Mouse (Mus musculus): ENCODE data around the gene C77080. TPM values are rescaled to one million over a fixed set of nuclear protein-coding genes. Genes with fewer than 3 reads are reported as not detected.

The C77080 gene
- polyA plus RNA-seq, 1 experiment from 2014 or later = 5.3 TPM

- WGBS = 8% methylated on average over 12 of the region's 12 CpGs
- Histone ChIP-seq H3K27ac (peak overlapping the region; percentile 92), H3K4me1 (replicated peaks) (peaks cover 41% of the 10 kb centered on the region), H3K27me3 (no peaks in the 10 kb centered on the region), H3K9me3 (no peaks in the 10 kb centered on the region), H3K4me2 (peak overlapping the region; percentile 90), H3K4me3 (peak overlapping the region; percentile 90), H3K9ac (peak overlapping the region; percentile 87), H3K36me3 (peaks cover 22% of the 10 kb centered on the region)
- ATAC-seq (ENCODE audit: low FRiP score) = no peak
Observed at GRCm38 (mm10) chr4:129190538-129190937, 70.7 kb downstream of the C77080 start.

- peaks cover 41% of the 10 kb centered on the region for H3K4me1 ChIP-seq (replicated peaks)
- H3K9ac ChIP-seq = peak within 1 kb of the TSS; percentile 87
- H3K27ac ChIP-seq = peak within 1 kb of the TSS; percentile 92
- ATAC-seq (ENCODE audit: low FRiP score) = peak; percentile 88
- WGBS = under 1% methylated on average over 58 of the region's 58 CpGs
- H3K9me3 ChIP-seq = no peaks in the 10 kb centered on the region
- peak within 1 kb of the TSS; percentile 90 for H3K4me3 ChIP-seq
- H3K4me2 ChIP-seq = peak within 1 kb of the TSS; percentile 90
- peaks cover 18% of the 10 kb centered on the region for H3K36me3 ChIP-seq
- H3K27me3 ChIP-seq = no peaks in the 10 kb centered on the region
Observed at GRCm38 (mm10) chr4:129189542-129190519, 71.4 kb downstream of the C77080 start, which contains the start of the genes S100pbp and Yars. TSS of gene S100pbp (minus strand) at chr4:129189727. TSS of gene Yars (plus strand) at chr4:129189760.

- H3K4me2 ChIP-seq = peak overlapping the region; percentile 74
- H3K4me3 ChIP-seq = peak overlapping the region; percentile 90
- 0% methylated on average over 42 of the region's 74 CpGs for WGBS
- no peaks in the 10 kb centered on the region for H3K27me3 ChIP-seq
- peak overlapping the region; percentile 83 for H3K9ac ChIP-seq
- no peaks in the 10 kb centered on the region for H3K9me3 ChIP-seq
- peaks cover 38% of the 10 kb centered on the region for H3K4me1 ChIP-seq (replicated peaks)
- ATAC-seq (ENCODE audit: low FRiP score) = peak; percentile 60
- peak overlapping the region; percentile 92 for H3K27ac ChIP-seq
- peaks cover 13% of the 10 kb centered on the region for H3K36me3 ChIP-seq
Observed at GRCm38 (mm10) chr4:129188803-129189541, 72.2 kb downstream of the C77080 start.

- no peak overlapping the region; the same call in 1 of the 2 replicates for H3K27ac ChIP-seq
- H3K4me2 ChIP-seq = peak overlapping the region; percentile 74
- H3K4me1 ChIP-seq (replicated peaks) = peaks cover 38% of the 10 kb centered on the region
- WGBS = 44% methylated on average over 5 of the region's 5 CpGs
- no peak for ATAC-seq (ENCODE audit: low FRiP score)
- peaks cover 7% of the 10 kb centered on the region for H3K36me3 ChIP-seq
- peak overlapping the region; percentile 90 for H3K4me3 ChIP-seq
- no peaks in the 10 kb centered on the region for H3K9me3 ChIP-seq
- H3K27me3 ChIP-seq = no peaks in the 10 kb centered on the region
- H3K9ac ChIP-seq = peak overlapping the region; percentile 83
Observed at GRCm38 (mm10) chr4:129188041-129188659, 73.1 kb downstream of the C77080 start.

- no peaks in the 10 kb centered on the region for H3K9me3 ChIP-seq
- ATAC-seq (ENCODE audit: low FRiP score) = no peak
- 57% methylated on average over 1 of the region's 1 CpGs for WGBS
- H3K4me3 ChIP-seq = no peak overlapping the region
- H3K27ac ChIP-seq = no peak overlapping the region
- no peaks in the 10 kb centered on the region for H3K27me3 ChIP-seq
- no peak overlapping the region for H3K9ac ChIP-seq
- H3K4me1 ChIP-seq (replicated peaks) = no peaks in the 10 kb centered on the region
- H3K4me2 ChIP-seq = no peak overlapping the region
- peaks cover 34% of the 10 kb centered on the region for H3K36me3 ChIP-seq
Observed at GRCm38 (mm10) chr4:129179560-129179959, 81.6 kb downstream of the C77080 start.

- WGBS = 80% methylated on average over 1 of the region's 1 CpGs
Observed at GRCm38 (mm10) chr4:129172529-129172928, 88.7 kb downstream of the C77080 start.

More at GRCm38 (mm10) chr4:129172529-129172928, 88.7 kb downstream of the C77080 start:
- Histone ChIP-seq H3K4me3 (no peak overlapping the region), H3K27me3 (no peaks in the 10 kb centered on the region), H3K9me3 (no peaks in the 10 kb centered on the region), H3K9ac (no peak overlapping the region), H3K4me2 (no peak overlapping the region), H3K27ac (no peak overlapping the region), H3K36me3 (peaks cover 50% of the 10 kb centered on the region), H3K4me1 (replicated peaks) (no peaks in the 10 kb centered on the region)
- no peak for ATAC-seq (ENCODE audit: low FRiP score)

Small RNAs within 50 kb of the gene (microRNA-seq; reads per million reads assigned to microRNA genes)
- gene Gm22994 = not detected

Other genes starting within 250 kb of the C77080 start
- 25.1 and 25.3 TPM in 2 replicates for gene Rnf19b, start 203.1 kb downstream of the C77080 start, polyA plus RNA-seq (2015; fragmentation: Nextera tagmentation; extraction: Ambion mirVana)
- not detected in 2 replicates for gene Tmem54, start 155.9 kb downstream of the C77080 start, polyA plus RNA-seq (2015; fragmentation: Nextera tagmentation; extraction: Ambion mirVana)
- gene Hpca, start 139.4 kb downstream of the C77080 start, polyA plus RNA-seq (2015; fragmentation: Nextera tagmentation; extraction: Ambion mirVana) = 36.3 and 39.7 TPM in 2 replicates
- 5.4 and 6.5 TPM in 2 replicates for gene Fndc5, start 124.4 kb downstream of the C77080 start, polyA plus RNA-seq (2015; fragmentation: Nextera tagmentation; extraction: Ambion mirVana)
- gene S100pbp, start 71.7 kb downstream of the C77080 start, polyA plus RNA-seq (2015; fragmentation: Nextera tagmentation; extraction: Ambion mirVana) = 17.6 and 18.0 TPM in 2 replicates
- gene Yars, start 71.6 kb downstream of the C77080 start, polyA plus RNA-seq (2015; fragmentation: Nextera tagmentation; extraction: Ambion mirVana) = 104 and 106 TPM in 2 replicates
- gene Sync, start 26.2 kb upstream of the C77080 start, polyA plus RNA-seq (2015; fragmentation: Nextera tagmentation; extraction: Ambion mirVana) = 1.1 and 1.4 TPM in 2 replicates
- gene Rbbp4, start 74.0 kb upstream of the C77080 start, polyA plus RNA-seq (2015; fragmentation: Nextera tagmentation; extraction: Ambion mirVana) = 366 and 373 TPM in 2 replicates
- 26.8 and 28.8 TPM in 2 replicates for gene Zbtb8os, start 74.3 kb upstream of the C77080 start, polyA plus RNA-seq (2015; fragmentation: Nextera tagmentation; extraction: Ambion mirVana)
- gene Zbtb8a, start 116.7 kb upstream of the C77080 start, polyA plus RNA-seq (2015; fragmentation: Nextera tagmentation; extraction: Ambion mirVana) = 18.9 and 20.7 TPM in 2 replicates
- gene Zbtb8b, start 179.4 kb upstream of the C77080 start, polyA plus RNA-seq (2015; fragmentation: Nextera tagmentation; extraction: Ambion mirVana) = 13.6 and 13.9 TPM in 2 replicates
- gene Bsdc1, start 200.2 kb upstream of the C77080 start, polyA plus RNA-seq (2015; fragmentation: Nextera tagmentation; extraction: Ambion mirVana) = 34.9 and 36.2 TPM in 2 replicates
- 0.13 TPM in 1 of 2 replicates, not detected in the other for gene Tssk3, start 229.6 kb upstream of the C77080 start, polyA plus RNA-seq (2015; fragmentation: Nextera tagmentation; extraction: Ambion mirVana)
- 0.36 TPM in 1 of 2 replicates, not detected in the other for gene Fam229a, start 229.8 kb upstream of the C77080 start, polyA plus RNA-seq (2015; fragmentation: Nextera tagmentation; extraction: Ambion mirVana)

Measured in hindbrain, embryonic 13.5 days (tissue).